Mouse (Mus musculus) E14TG2a.4 (cell line): Measurements from ENCODE around the gene Canx.

ENCODE experiments used
- CTCF ChIP-seq: conservative IDR thresholded peaks from 2 replicates; pipeline ENCODE4 v1.5.1; 2014; ENCODE audit warnings: low read length
- NANOG ChIP-seq: IDR thresholded peaks from 2 replicates; pipeline ENCODE4 v1.6.1; 2014; ENCODE audit warnings: borderline replicate concordance, low read length, mixed read lengths
- POU5F1 ChIP-seq: IDR thresholded peaks from 2 replicates; pipeline ENCODE4 v1.6.1; 2014; ENCODE audit warnings: low read length, borderline replicate concordance

DNA sequence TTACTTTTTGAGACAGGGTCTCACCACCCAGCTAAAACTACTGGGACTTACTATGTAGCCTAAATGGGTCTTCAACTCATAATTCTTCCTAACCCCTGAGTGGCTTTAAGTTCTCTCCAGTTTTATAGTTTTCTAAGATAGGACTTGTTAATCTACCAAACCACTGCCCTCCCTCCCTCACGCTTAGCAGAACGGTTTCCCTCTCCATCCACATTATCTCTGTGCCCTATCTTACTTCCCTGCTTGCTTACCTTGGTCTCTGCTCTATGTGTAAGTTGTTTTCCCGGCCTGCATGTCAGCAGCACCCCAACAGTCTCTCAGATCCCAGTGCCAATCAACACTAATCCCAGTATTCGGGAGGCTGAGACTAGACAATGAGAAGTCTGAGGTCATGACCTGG lies 11.4 kb upstream of the Canx start:
- TF ChIP-seq CTCF (no peak), POU5F1 (no peak), NANOG (no peak)
